In genomic region chr4:139535127-139535695, GRCm38 (mm10) we compare ENCODE assay signal across 9 mouse cellular contexts. TPM values are rescaled to one million over a fixed set of nuclear protein-coding genes. Genes with fewer than 3 reads are reported as not detected.
A peak's percentile ranks its signal among the peaks of the same experiment; 100 is the strongest.
DNase-seq lines count a peak whose midpoint lies in the region; ATAC-seq and TF ChIP-seq lines count a peak whose summit lies in the region.
"Had no signal": no experiment of that assay in that cellular context is flagged by ENCODE, and none has a peak within 500 bp of the region (broad histone marks: within the 10 kb centered on the region; RNA-seq: fewer than 3 reads in every experiment).

No protein-coding gene starts in this region.

- no peak overlapping the region for H3K9ac ChIP-seq in heart, embryonic 16.5 days (ENCODE audit: low read length)

- no peaks in the 10 kb centered on the region for H3K27me3 ChIP-seq in heart, embryonic 16.5 days (ENCODE audit: control insufficient read depth, insufficient read depth, low read length)
- H3K27me3 ChIP-seq in myocyte (ENCODE audit: control insufficient read depth, insufficient read depth, insufficient read length), result no peaks in the 10 kb centered on the region

- no peaks in the 10 kb centered on the region for H3K79me2 ChIP-seq in myocyte (ENCODE audit: control insufficient read depth, insufficient read depth)

- no peaks in the 10 kb centered on the region for H3K36me3 ChIP-seq in heart, embryonic 16.5 days (ENCODE audit: control insufficient read depth, insufficient read depth)
- H3K36me3 ChIP-seq in myocyte (ENCODE audit: control insufficient read depth, insufficient read depth), result no peaks in the 10 kb centered on the region

- peak; percentile 65 for DNase-seq in 3T3-L1 (ENCODE audit: low read depth, low spot score)
- DNase-seq in adrenal gland, postnatal 36 days, result peak; percentile 44 to 63
- DNase-seq in large intestine, adult 2 months (ENCODE audit: low read depth, low spot score), result peak; percentile 56
- no peak for DNase-seq in right cerebral cortex, adult 18-20 months
- DNase-seq in cerebellum, adult 18-20 months, result no peak
- no peak for DNase-seq in cerebellum, postnatal 10 days

- peak; percentile 78 for ATAC-seq in heart, embryonic 16.5 days (replicated peaks; ENCODE audit: extremely low read depth, insufficient read depth, low FRiP score)

- H3K4me3 ChIP-seq in heart, embryonic 16.5 days (ENCODE audit: low read length), result no peak overlapping the region
- H3K4me3 ChIP-seq in myocyte, result no peak overlapping the region

- no peak overlapping the region for H3K4me2 ChIP-seq in heart, embryonic 16.5 days (ENCODE audit: low read depth, low read length)
- peak overlapping the region; percentile 57 for H3K4me2 ChIP-seq in myocyte (ENCODE audit: low read depth)

- 37% methylated on average over 12 of the region's 12 CpGs for WGBS in heart, embryonic 16.5 days
- 12% methylated on average over 12 of the region's 12 CpGs for WGBS in large intestine, adult 2 months

- peaks cover 2% of the 10 kb centered on the region; the same call in 1 of the 2 replicates for H3K9me3 ChIP-seq in heart, embryonic 16.5 days (replicated peaks; ENCODE audit: control insufficient read depth, low read length)

- TF ChIP-seq POLR2A in myocyte (IDR thresholded peaks at IDR 0.05; ENCODE audit: insufficient read length, low read depth), result no peak

- H3K4me1 ChIP-seq in heart, embryonic 16.5 days (ENCODE audit: control insufficient read depth, insufficient read depth, low read length), result peaks cover 4% of the 10 kb centered on the region

- peak overlapping the region; percentile 64 for H3K27ac ChIP-seq in heart, embryonic 16.5 days (ENCODE audit: low read length)
- H3K27ac ChIP-seq: macrophage had no signal

- no peak overlapping the region for H3ac ChIP-seq in myocyte (ENCODE audit: control insufficient read depth, insufficient read length)

TF ChIP-seq in myocyte, 11 proteins besides CTCF, POLR2A, EP300 and RAD21:
- no peak for TF ChIP-seq SRF (IDR thresholded peaks at IDR 0.05; ENCODE audit: control insufficient read depth, insufficient read length, low read depth)
- TF ChIP-seq USF1 (IDR thresholded peaks at IDR 0.05; ENCODE audit: low read depth), result no peak
- TF ChIP-seq CEBPB (IDR thresholded peaks at IDR 0.05; ENCODE audit: insufficient read depth, poor library complexity, severe bottlenecking), result 0 out of 2 replicates have a peak, but pooled peaks have one; percentile 19

RNA-seq across cellular contexts. Expression of gene Iffo2, which starts 4.9 kb away (rescaled TPM):
- total RNA-seq in adrenal gland, postnatal 36 days (2021), result 10 to 100 TPM; 11.3 to 11.4 TPM
- 2.4 and 3.3 TPM in 2 replicates for polyA plus RNA-seq in heart, embryonic 16.5 days (2015; fragmentation: Nextera tagmentation; extraction: Ambion mirVana)
- 2.6 and 3.2 TPM in 2 replicates for polyA plus RNA-seq in large intestine, adult 2 months (2012; rRNA removed)
- 12.1 TPM for polyA plus RNA-seq in myocyte (2012; fragmentation: generic; extraction: Trizol)

Comparison
In these comparisons a context has a peak if more than half of its experiments do, and no peak if none do; other contexts are left out.
1. DNase-seq: peak in 3T3-L1 (single experiment), adrenal gland, postnatal 36 days (2 of 2) and large intestine, adult 2 months (single experiment); none in right cerebral cortex, adult 18-20 months (single experiment), cerebellum, adult 18-20 months (0 of 2) and cerebellum, postnatal 10 days (0 of 2).